Mouse (Mus musculus): ENCODE measurements at regions not wholly inside any gene's neighbourhood (a gene's known extent, or its start where the extent isn't known, plus 50 kb on each side); places are given as distances from the start of the nearest gene placed in this dataset.

DNA sequence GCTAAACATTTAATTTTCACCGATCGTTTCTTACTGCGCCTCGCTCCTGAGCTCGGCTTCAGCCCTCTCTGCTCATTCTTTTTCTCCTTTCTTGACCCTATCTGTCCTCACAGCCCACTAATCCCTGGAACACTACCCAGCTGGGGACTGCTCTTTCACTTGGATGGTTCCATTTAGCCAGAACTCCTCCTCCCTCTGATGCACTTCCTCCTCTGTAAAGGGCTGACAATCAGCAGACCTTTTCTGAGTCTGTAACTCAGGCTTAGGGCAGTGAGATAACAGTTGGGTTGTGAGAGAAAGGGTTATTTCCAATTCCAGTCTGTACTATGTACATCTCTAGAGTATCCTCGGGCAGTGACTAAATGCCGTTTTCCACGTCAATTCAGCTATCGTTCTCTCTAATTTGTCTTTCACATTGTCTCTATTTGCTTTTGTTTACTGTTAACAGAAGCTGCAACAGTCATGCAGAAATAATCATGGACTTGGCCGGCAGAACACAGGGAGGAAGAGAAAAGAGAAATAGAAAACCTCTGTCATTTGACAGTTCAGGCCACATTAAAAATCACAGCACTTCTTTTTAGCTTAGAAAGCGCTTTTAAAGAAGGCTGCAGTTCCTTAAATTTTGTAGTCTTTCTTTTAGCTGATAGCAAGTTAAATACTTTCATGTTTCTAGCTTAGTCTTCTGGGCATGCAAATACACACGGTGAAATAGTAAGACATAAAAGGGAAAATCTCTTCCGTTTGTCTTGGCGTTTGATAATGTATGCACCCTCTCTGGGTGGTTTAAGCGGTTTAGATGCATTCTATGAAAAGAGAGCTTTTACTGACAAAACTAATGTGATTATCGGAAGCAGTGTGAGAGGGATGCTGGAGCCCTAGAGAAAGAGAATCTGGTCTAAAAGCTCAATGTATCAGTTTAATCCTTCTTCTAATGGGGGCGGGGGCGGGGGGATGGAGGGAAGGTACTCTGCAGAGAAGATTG, 94.7 kb upstream of the Fam181b start:
- DNase-seq (ENCODE audit: low spot score in 2 of 2): no peak

DNA sequence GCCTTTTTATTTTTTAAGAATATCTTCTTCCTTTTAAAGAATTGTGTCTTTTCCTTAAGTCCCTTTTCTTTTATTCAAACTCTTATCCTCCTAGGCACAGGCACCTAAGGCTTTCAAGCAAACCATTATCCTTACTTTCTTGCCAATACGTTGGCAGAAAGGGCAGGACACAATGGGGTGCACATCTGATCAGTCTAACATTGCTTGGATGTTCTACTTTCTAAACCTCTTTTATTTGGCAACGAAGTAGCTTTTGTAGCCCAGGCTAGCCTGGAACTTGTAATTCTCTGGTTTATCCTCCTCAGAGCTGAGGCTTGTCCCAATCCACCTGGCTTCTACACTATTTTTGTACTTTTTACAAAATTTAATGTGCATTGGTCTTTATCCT, 94.0 kb upstream of the Fam181b start:
- no peak for DNase-seq (ENCODE audit: low spot score in 2 of 2)

DNA sequence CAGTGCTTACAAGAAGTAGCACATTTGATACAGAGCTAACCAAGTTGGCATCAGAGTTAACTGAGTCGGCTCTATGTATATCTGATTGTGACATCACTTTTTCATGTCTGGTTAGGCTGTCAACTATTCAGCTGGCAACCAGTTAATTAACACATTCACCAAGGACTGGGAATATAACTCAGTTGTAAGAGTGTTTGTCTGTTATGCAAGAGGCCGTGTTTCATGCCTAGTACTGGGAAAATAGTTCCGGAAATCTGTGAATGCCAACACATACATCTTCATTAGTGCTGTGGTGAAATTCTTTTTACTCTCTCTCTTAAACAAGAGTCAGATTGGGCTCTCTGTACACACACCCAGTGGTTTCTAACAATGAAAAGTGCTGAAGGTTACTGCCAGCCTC, 80.8 kb upstream of the Fam181b start:
- no peak for DNase-seq (ENCODE audit: low spot score in 2 of 2)

DNA sequence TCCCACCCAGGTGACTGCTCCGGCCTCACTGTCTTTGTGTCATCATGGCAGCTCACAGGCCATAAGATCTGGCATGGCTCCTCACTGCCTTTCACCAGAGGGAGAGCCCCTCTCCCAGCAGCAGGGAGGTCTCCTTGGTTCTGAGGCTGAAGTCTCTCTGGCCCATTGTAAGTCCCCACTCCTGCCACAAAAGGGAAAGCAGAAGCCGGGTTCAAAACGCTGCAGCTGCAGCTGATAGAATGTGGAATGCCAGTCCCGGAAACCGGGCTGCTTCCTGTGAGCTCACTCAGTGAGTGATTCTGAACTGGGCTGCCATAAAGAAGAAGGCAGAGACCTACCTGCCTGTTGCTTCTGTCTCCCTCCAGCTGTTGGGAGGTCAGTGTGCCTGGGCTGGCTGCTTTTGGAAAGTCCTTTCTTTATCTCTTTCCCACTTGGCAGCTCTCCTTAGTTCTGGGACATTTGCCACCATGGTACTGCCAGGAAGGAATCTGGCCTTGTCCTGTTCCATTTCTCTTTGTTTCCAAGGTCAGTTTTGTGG, 72.9 kb upstream of the Fam181b start:
- DNase-seq (ENCODE audit: low spot score in 2 of 2): peak; percentile 11 to 12

DNA sequence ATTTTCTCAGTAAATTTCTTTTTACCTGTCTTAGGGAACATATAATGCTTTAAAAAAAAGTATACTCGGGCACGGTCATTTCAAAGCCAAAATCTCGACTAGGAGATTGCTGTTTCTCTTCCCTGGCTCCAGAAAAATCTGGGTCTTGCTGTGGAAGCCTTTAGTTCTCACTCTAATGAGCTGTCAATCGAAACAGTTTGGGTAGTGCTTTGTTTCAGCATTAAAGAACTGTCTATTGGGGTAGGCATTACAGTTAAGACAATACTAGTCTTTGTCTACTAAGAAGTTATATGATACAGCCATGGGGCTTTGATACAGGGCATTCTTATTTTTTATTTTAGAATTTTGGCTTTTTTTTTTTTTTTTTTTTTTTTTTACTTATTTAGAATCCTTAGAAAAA, 71.9 kb upstream of the Fam181b start:
- no peak for DNase-seq (ENCODE audit: low spot score in 2 of 2)

DNA sequence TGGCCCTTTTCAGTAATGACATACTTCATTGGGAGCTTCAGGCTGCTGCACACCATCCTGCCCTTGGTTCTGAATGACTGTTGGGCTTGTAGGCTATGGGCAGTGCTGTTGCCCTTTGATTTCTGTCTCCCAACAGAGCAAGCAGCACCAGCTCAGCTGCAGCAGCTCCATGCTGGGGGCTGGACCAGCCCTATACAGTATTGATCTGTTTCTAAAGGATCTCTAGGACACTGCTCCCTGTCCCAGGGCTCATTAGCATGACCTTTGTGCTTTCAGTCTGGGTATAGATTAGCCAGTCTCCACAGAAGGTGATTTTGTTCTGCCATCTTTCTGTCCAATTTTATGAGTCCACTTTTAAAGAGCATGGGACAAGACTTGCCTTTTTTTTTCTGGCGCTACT, 60.3 kb upstream of the Fam181b start:
- no peak for DNase-seq (ENCODE audit: low spot score in 2 of 2)

DNA sequence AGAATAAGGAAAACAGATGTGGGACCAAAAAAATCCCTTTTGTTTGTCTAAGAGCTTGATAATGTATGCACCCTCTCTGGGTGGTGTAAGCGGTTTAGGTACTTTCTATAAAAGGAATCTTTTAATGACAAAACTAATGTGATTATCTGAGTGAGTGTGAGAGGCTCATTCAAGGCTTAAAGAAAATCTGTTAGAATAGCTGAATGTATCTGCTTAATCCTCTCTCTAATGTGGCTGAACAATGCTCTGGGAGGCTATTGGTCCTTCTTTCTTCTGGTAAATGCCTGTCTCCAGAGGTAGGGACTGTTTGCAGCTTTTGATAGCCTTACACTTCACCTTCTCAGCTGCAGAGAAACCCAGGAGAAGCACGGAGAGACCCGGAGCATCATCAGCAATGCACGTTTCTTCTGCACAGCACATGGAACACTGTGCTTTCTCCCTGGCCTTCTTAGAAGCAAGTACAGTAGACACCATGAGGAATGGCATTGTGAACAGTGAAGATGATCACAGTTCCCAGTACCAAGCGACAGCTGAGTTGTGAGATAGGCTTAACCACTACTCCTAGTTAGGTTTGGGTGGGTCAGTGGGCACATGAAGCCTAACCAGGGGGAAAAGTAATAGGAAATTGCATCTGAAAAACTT, 56.1 kb upstream of the Fam181b start:
- no peak for DNase-seq (ENCODE audit: low spot score in 2 of 2)

DNA sequence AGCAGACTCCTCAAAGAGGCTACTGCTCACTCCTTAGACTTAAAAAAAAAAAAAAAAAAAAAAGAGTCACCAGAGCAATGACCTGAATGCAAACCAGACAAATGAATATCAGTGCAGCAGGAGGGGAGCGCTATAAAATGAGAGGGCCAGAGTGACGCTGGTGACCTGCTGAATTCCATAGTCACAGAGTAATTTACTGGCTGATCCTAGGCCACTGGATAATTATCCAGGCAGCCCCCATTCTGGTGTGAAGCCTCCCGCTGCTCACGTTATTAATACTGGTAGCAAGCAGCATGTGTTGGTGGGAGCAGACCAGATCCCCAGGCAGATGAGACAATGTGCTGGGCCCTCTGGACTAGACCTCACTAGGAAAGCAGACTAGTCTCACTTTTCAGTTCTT, 53.4 kb upstream of the Fam181b start:
- no peak for DNase-seq (ENCODE audit: low spot score in 2 of 2)

All from right cerebral cortex, postnatal 36 days (tissue).